Mouse (Mus musculus): ENCODE data around the gene 7530416G11Rik.

The 7530416G11Rik gene

DNA sequence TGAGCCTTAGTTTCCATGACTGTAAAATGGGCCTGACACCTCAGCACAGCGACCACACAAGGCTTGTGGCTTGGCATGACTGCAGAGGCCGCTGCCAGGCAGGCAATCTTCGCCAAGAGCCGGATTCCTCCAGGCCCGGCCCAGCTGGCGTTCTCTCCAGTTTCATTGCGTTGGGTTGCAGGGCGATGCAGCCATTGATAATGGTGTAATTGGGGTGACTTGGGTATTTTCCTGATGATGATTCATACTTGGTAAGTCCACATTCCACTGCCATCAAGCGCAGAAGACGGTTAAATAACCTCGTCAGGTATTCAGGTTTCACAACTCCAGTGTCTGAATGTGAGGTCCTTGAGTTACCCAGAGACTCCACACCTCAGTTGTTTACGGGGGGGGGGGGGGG lies 23.7 kb downstream of the 7530416G11Rik start:
- peak; percentile 52 to 70 for DNase-seq

DNA sequence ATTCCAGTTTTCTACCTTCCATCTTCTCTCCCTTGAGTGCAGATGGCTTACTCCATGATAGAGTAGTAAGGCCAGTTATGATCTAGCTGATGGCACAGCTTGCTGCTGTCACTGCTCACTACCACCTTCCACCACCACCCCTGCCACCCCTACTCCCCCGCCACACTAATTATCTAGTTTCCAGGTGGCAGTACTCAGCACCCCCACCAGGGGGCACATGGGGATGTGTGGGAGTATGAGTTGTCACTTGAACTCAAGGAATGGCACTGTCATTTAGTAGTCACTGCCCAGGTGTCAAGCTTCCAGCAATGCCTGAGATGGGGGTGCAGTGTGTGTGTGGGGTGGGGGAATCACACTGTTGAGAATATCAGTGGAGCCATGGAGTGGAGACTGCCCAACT lies 25.4 kb downstream of the 7530416G11Rik start:
- DNase-seq, result peak; percentile 51 to 71

DNA sequence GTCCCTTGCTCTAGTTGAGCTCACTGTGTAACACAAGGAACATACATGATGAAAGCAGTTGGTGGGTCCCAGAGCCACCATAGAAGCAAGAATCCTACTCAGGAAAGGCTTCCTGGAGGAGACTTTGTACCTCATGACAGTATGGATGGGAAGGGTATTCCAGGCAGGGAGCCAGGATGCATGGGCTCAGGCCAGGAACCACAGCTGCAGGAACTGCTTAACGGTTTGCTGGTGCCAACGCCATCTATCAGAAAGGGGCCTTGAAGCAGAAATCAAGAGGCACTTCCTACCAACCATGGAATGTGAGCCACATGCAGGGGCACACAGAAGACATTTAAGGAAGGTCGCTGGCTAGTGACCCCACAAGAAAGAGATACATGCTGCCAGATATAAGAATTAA lies 28.3 kb downstream of the 7530416G11Rik start:
- DNase-seq, result no peak

DNA sequence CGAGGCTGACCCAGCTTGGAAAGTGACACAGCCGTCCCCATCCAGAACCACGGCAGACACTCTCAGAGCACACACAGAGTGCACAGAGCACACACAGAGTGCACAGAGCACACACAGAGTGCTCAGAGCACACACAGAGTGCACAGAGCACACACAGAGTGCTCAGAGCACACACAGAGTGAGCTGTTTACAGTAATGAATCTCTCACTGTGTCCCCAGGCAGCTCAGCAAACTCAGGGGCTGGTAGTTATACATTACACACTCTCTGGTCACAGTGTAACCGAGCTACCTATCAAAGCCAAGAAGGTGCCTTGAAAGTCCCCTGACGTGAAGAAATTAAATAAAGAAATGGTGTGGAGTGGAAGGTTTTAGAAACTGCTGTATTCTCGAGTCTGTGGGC lies 33.6 kb downstream of the 7530416G11Rik start:
- DNase-seq, result no peak

DNA sequence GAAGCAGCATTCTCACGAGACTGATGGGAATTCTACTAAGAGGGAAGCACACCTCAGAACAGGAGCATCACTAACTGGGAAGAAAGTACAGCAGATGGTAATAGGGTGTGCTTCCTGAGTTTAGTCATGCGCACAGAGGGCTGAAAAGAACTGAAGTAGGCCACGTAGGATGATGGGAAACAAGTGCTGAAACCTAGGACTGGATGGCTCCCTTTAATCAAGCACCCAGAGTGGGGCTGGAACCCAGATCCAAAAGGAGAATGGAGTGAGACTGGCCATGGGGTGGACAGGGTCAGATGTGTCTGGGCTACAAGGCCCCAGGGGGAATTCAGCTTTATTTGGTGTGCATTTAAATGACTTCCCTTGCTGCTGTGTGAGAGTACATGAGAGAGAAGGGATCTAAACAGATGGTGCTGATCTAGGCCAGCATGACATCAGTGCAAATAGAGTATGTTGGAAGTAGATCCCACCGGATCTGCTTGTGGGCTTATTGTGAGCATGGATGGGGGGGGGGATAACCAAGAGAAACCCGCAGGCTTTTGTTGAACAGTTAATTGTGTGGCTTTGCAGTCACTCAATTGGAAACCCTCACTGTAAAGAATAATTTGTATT lies 36.5 kb downstream of the 7530416G11Rik start:
- no peak for DNase-seq

DNA sequence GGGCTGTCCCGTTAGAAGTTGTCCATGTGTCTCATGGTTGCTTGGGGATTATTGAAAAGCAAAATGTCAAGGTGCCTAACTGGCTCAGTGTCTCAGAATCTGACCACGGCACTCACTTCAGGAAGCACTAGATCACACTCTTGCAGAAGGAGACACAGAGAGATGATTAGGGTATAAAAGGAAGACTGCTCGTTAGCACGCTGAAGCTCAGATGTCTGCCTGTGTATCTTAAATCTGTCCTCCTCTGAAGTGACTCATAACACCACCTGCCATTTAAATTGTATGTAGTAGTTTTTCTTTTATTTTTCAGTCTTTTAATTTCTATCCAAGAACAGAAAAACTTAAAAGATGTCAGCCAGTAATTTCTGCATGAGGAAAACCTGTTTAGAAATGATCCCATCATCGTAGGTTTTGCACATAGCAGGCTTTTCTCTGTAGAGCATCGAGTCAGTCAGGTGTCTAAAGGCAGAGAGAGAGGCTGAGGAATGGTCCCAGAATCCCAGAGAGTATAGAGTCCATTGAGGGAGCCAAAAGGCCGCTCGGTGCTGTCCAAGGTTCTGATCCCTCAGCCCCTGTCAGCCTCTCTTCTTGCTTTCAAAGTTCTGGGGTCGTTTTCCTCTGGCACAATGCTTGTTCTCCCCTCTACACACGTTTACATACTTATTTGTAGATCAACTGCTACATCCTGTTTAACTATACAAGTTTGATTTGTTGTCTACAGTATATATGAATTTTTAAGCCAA lies 38.0 kb downstream of the 7530416G11Rik start:
- DNase-seq, result no peak

DNA sequence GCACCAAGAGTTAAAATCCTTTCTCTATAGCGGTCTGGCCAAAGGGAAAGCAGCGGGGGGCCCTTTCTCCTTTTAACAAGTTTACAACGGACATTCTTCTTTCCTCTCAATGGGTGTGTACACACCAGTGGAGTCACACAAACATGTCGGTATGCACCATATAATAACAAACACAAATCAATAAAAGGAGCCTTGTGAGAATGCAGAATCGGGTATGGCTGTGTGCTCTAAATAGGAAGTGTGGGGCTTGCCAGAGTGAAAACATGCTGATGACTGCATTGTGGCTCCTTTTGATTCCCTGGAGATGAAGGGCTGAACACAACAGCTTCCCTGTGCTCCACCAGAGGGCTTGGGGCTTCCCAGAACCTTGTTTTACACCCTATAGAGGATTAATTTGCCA lies 38.8 kb downstream of the 7530416G11Rik start:
- DNase-seq, result no peak

DNA sequence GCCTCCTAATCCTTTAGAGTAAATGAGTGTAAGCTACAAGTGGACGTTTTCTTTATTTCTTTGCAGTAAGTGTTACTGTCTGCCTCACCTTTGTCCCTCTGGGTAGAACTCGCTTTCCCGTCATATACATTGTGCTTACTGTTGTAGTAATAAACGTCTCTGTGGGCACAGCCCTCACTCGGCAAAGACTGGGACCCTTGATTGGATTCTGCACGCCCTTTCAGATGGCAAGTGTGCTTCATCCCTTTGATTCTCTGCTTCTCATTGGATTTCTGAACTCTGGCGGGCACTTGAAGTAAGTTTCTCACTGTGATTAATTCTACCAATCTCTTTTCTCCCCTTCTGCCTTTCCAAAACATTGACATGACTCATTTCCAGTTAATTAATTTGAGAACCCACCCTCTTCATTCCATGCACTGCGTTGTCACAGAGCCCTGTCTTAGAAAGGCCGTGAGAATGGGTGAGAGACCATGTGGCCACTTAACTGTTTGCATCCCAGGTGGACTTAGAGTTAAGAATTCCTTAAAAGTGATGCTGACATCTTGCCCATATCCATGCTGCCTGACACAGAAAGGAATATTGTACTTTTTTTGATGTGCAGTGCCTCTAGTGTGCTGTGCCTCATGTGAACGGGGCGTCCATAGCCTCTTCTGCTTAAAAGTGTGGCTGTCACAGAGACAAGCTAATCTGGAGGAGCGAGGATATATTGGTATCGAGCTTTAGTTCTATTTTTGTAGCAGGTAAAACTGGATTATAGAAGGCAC lies 39.8 kb downstream of the 7530416G11Rik start:
- DNase-seq, result no peak

DNA sequence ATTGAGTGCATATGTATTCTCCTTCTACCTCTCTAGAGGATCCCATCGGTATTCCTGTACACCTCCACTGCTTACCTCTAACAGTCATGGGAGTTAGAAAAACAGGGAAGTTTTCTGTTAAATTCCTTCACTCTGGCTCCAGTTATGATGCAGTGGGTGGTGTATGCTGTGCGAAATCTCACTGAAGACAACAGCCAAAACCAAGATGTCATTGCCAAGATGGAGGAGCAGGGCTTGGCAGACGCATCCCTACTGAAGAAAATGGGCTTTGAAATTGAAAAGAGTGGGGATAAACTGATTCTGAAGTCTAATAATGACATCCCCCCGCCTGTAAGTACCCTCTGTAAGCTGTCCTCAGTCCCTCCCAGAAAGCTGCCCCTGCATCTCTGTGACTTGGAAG lies 40.9 kb downstream of the 7530416G11Rik start:
- no peak for DNase-seq

DNA sequence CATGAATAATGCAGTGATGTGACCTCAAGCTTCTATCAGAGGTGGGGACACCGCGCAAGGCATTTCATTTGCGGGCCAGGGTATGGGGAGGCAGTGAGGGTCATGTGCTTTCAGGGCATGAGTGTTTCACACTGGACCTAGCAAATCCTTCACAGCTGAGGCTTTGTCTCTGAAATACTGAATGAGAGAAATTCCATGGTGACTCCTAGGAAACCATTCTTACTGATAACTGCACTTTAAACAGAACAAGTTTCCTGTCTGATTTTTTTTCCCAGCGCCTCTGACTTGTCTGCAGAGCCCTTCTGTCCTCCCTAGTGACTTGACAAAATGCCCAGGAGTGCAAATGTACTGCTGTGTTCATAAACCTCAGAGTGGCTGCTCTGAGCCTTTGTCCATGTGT lies 41.5 kb downstream of the 7530416G11Rik start:
- no peak for DNase-seq

DNA sequence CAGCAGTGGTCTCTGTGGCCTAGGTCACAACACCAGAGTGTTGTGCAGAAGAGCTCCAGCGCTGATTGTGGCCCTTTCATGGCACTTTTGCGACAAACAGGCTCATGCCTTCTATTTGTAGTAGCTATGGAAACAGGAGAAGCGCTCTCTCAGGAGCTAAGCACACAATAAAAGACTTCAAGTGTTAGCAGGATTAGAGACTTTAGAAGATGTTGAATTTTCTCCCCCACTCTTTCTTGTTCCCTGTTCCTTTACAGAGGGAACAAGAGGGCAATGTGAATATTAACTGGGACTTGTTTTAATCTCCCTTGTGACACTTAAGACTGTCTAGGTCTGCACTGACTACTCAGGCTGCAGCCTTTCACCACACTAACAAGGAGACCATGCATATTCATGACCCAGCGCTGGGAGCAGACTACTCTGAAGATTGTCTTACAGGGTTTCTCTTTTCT lies 44.4 kb downstream of the 7530416G11Rik start:
- peak in 1 of 2 experiments; percentile 45 for DNase-seq

DNA sequence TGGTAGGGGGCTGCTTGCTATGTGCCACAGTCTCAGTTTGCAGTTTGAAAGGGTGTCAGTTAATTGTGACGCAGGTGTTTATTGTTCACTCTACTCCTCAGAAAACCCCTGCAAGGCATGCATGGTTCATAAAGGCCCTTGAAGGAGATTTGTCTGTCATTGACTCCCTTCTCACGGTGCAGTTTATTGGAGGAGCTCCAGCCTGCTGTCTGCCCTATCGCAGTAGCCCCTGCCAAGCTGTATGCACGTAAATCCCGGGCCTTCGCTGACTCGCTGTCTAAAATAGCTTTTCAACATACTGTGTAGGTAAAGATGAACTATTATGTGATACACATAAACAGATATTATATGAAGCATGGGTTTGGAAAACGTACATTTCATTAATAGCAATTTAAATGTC lies 45.2 kb downstream of the 7530416G11Rik start:
- no peak for DNase-seq

DNA sequence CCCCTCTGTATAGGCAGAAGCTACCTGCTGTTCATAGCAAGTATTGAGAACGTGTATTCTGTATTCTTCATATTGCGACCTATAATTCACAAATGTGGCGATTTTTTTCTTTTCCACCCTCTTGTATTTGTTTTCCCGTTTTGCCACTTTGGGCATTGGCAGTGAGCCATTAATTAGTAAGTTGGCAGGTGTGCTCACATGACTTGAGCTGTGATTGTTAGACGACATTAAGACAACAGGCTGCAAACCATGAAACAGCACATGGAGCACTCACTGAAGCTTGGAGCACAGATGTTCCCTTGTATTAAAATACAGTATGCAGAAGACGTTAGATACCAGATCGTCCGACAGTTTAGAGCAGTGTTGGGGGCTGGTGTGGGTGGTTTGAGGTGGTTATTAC lies 46.1 kb downstream of the 7530416G11Rik start:
- no peak for DNase-seq

DNA sequence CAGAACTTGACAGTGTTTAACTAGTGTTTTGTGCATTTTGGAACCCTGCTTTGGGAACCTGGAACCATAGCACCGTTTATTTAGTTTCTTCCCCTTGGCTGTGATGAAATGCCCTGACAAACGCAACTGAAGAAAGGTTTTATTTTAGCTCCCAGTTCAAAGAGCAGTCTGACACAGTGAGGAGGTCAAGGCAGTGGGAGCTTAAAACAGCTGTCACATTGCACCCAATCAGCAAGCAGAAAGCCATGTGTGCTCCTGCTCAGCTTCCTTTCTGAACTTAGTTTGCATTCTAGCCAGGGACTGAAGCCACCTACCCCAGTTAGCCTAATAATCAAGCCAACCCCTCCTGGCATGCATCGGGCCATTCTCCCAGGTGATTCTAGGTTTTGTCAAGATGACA lies 56.4 kb downstream of the 7530416G11Rik start:
- no peak for DNase-seq

All from lung, adult 18-20 months (tissue).